Mouse (Mus musculus): ENCODE results near the gene Pkp4.

GRCm38 (mm10) chr2:59212846-59213245 is 52.2 kb downstream of the Pkp4 start:
- TF ChIP-seq CTCF (IDR thresholded peaks at IDR 0.05; ENCODE audit: low read depth) (no peak), EP300 (IDR thresholded peaks at IDR 0.05; ENCODE audit: low read depth) (no peak)

All from liver, postnatal 0 days (tissue).